Mouse (Mus musculus): ENCODE results near the gene Hexdc. TPM values are rescaled to one million over a fixed set of nuclear protein-coding genes. Genes with fewer than 3 reads are reported as not detected.

Gene Hexdc
- total and polyA plus RNA-seq, 2 experiments = 6.1 to 11.6 TPM

GRCm38 (mm10) chr11:121261074-121261473 lies 56.8 kb downstream of the Hexdc start:
- peaks cover 25% of the 10 kb centered on the region for H3K79me2 ChIP-seq (ENCODE audit: control insufficient read depth, insufficient read depth, low read length)
- peak overlapping the region; percentile 96 for H3K9ac ChIP-seq (ENCODE audit: low read depth, low read length)
- H3K36me3 ChIP-seq (ENCODE audit: control insufficient read depth, insufficient read depth, low read length) = peaks cover 2% of the 10 kb centered on the region
- 38% methylated on average over 2 of the region's 2 CpGs for WGBS
- no peak for DNase-seq (ENCODE audit: extremely low read depth, low read depth, low spot score)
- peaks cover 9% of the 10 kb centered on the region for H3K4me1 ChIP-seq (ENCODE audit: control insufficient read depth, insufficient read depth, low read length)
- TF ChIP-seq POLR2A (IDR thresholded peaks at IDR 0.05; ENCODE audit: extremely low read depth, insufficient read depth, low read length) = no peak
- TF ChIP-seq CTCF (IDR thresholded peaks at IDR 0.05; ENCODE audit: low read depth, low read length) = no peak
- peak overlapping the region; percentile 96 for H3K4me3 ChIP-seq (ENCODE audit: insufficient read depth, low read depth, low read length)
- no peak overlapping the region for H3K27ac ChIP-seq (replicated peaks; ENCODE audit: insufficient read depth, low read depth, low read length)
- H3K27me3 ChIP-seq (ENCODE audit: control insufficient read depth, insufficient read depth, low read length) = no peaks in the 10 kb centered on the region

Other genes starting within 250 kb of the Hexdc start
- 28.3 and 31.8 TPM in 2 replicates for gene Csnk1d, start 213.1 kb upstream of the Hexdc start, total RNA-seq (2014; rRNA removed)
- 34.2 and 36.4 TPM in 2 replicates for gene Csnk1d, start 213.1 kb upstream of the Hexdc start, polyA plus RNA-seq (2012; rRNA removed)
- gene Cd7, start 165.0 kb upstream of the Hexdc start, total RNA-seq (2014; rRNA removed) = 0.20 and 0.55 TPM in 2 replicates
- 1.5 and 3.4 TPM in 2 replicates for gene Cd7, start 165.0 kb upstream of the Hexdc start, polyA plus RNA-seq (2012; rRNA removed)
- gene Sectm1b, start 140.9 kb upstream of the Hexdc start, total RNA-seq (2014; rRNA removed) = not detected in 2 replicates
- 0.11 and 0.18 TPM in 2 replicates for gene Sectm1b, start 140.9 kb upstream of the Hexdc start, polyA plus RNA-seq (2012; rRNA removed)
- 0.55 and 0.67 TPM in 2 replicates for gene Sectm1a, start 123.2 kb upstream of the Hexdc start, total RNA-seq (2014; rRNA removed)
- 0.76 and 0.81 TPM in 2 replicates for gene Sectm1a, start 123.2 kb upstream of the Hexdc start, polyA plus RNA-seq (2012; rRNA removed)
- gene Tex19.2, start 85.8 kb upstream of the Hexdc start, total RNA-seq (2014; rRNA removed) = not detected in 2 replicates
- not detected in 2 replicates for gene Tex19.2, start 85.8 kb upstream of the Hexdc start, polyA plus RNA-seq (2012; rRNA removed)
- not detected in 2 replicates for gene Tex19.1, start 58.3 kb upstream of the Hexdc start, total RNA-seq (2014; rRNA removed)
- not detected in 2 replicates for gene Tex19.1, start 58.3 kb upstream of the Hexdc start, polyA plus RNA-seq (2012; rRNA removed)
- gene Uts2r, start 44.2 kb upstream of the Hexdc start, total RNA-seq (2014; rRNA removed) = not detected in 2 replicates
- gene Uts2r, start 44.2 kb upstream of the Hexdc start, polyA plus RNA-seq (2012; rRNA removed) = not detected in 2 replicates
- gene Ogfod3, start 278 bp downstream of the Hexdc start, total RNA-seq (2014; rRNA removed) = 5.4 and 7.9 TPM in 2 replicates
- 8.2 and 8.6 TPM in 2 replicates for gene Ogfod3, start 278 bp downstream of the Hexdc start, polyA plus RNA-seq (2012; rRNA removed)
- gene Cybc1, start 24.9 kb downstream of the Hexdc start, total RNA-seq (2014; rRNA removed) = 8.0 TPM in 2 replicates
- gene Cybc1, start 24.9 kb downstream of the Hexdc start, polyA plus RNA-seq (2012; rRNA removed) = 8.2 and 10.9 TPM in 2 replicates
- gene Narf, start 32.8 kb downstream of the Hexdc start, total RNA-seq (2014; rRNA removed) = 39.8 and 44.3 TPM in 2 replicates
- gene Narf, start 32.8 kb downstream of the Hexdc start, polyA plus RNA-seq (2012; rRNA removed) = 39.5 and 45.3 TPM in 2 replicates
- 4.3 and 6.4 TPM in 2 replicates for gene Foxk2, start 55.6 kb downstream of the Hexdc start, total RNA-seq (2014; rRNA removed)
- gene Foxk2, start 55.6 kb downstream of the Hexdc start, polyA plus RNA-seq (2012; rRNA removed) = 12.2 and 17.5 TPM in 2 replicates
- 27.6 and 30.0 TPM in 2 replicates for gene Wdr45b, start 150.0 kb downstream of the Hexdc start, total RNA-seq (2014; rRNA removed)
- gene Wdr45b, start 150.0 kb downstream of the Hexdc start, polyA plus RNA-seq (2012; rRNA removed) = 34.8 and 45.1 TPM in 2 replicates
- 0.67 and 0.74 TPM in 2 replicates for gene Rab40b, start 183.8 kb downstream of the Hexdc start, total RNA-seq (2014; rRNA removed)
- gene Rab40b, start 183.8 kb downstream of the Hexdc start, polyA plus RNA-seq (2012; rRNA removed) = 0.57 and 0.87 TPM in 2 replicates
- 10.4 and 12.7 TPM in 2 replicates for gene Fn3krp, start 217.0 kb downstream of the Hexdc start, total RNA-seq (2014; rRNA removed)
- gene Fn3krp, start 217.0 kb downstream of the Hexdc start, polyA plus RNA-seq (2012; rRNA removed) = 5.5 and 7.6 TPM in 2 replicates
- 12.0 and 13.4 TPM in 2 replicates for gene Fn3k, start 230.5 kb downstream of the Hexdc start, total RNA-seq (2014; rRNA removed)
- 17.1 and 18.5 TPM in 2 replicates for gene Fn3k, start 230.5 kb downstream of the Hexdc start, polyA plus RNA-seq (2012; rRNA removed)
- gene Tbcd, start 247.5 kb downstream of the Hexdc start, total RNA-seq (2014; rRNA removed) = 23.5 and 27.6 TPM in 2 replicates
- 31.8 and 33.4 TPM in 2 replicates for gene Tbcd, start 247.5 kb downstream of the Hexdc start, polyA plus RNA-seq (2012; rRNA removed)

Data from liver, adult 2 months (tissue).